Mouse (Mus musculus) embryonic facial prominence, embryonic 15.5 days (tissue): ENCODE measurements around the gene Rims1. TPM values are rescaled to one million over a fixed set of nuclear protein-coding genes. Genes with fewer than 3 reads are reported as not detected.

ENCODE experiments used
- ATAC-seq: fragments of 200-750 bp; cut with Nextera tagmentation; 2 replicates; pipeline ENCODE4 v1.8.0; 2017; ENCODE audit warnings: low read depth, moderate TSS enrichment; ENCODE audit not compliant: insufficient number of reproducible peaks, low FRiP score, low TSS enrichment
- H3K27ac ChIP-seq: fragments of 300-500 bp; sonication (generic); replicated peaks from 2 replicates; pipeline ENCODE4 v1.5.1; 2015; ENCODE audit warnings: mild to moderate bottlenecking, inconsistent platforms
- H3K27me3 ChIP-seq: fragments of 300-500 bp; sonication (generic); 2 replicates; pipeline ENCODE4 v1.6.1; 2015; ENCODE audit warnings: inconsistent platforms
- H3K36me3 ChIP-seq: fragments of 300-500 bp; sonication (generic); 2 replicates; pipeline ENCODE4 v1.6.1; 2015; ENCODE audit warnings: mild to moderate bottlenecking, inconsistent platforms
- H3K4me1 ChIP-seq: fragments of 300-500 bp; sonication (generic); 2 replicates; pipeline ENCODE4 v1.6.1; 2015; ENCODE audit warnings: inconsistent platforms
- H3K4me2 ChIP-seq: fragments of 300-500 bp; sonication (generic); replicated peaks from 2 replicates; pipeline ENCODE4 v1.6.1; 2015; ENCODE audit warnings: mild to moderate bottlenecking, inconsistent platforms
- H3K4me3 ChIP-seq: fragments of 300-500 bp; sonication (generic); replicated peaks from 2 replicates; pipeline ENCODE4 v1.5.1; 2015; ENCODE audit warnings: mild to moderate bottlenecking, inconsistent platforms
- H3K9ac ChIP-seq: fragments of 300-500 bp; sonication (generic); 2 replicates; pipeline ENCODE4 v1.6.1; 2015; ENCODE audit warnings: inconsistent platforms
- H3K9me3 ChIP-seq: fragments of 300-500 bp; sonication (generic); replicated peaks from 2 replicates; pipeline ENCODE4 v1.6.1; 2016; ENCODE audit warnings: inconsistent platforms
- WGBS: fragments of 180-500 bp; shearing (Covaris S2); methylation state at CpG from one replicate; pipeline ENCODE4 v1.1.7; 2015; 5-methylcytosine and 5-hydroxymethylcytosine counted together
- polyA plus RNA-seq: library from polyadenylated mRNA; unstranded; fragments of >200 nt; fragmentation: Nextera tagmentation; extraction: Ambion mirVana; gene quantifications from 2 replicates; pipeline ENCODE4 v1.2.1, GENCODE M21; 2015

Rims1 gene
- polyA plus RNA-seq, 1 experiment from 2014 or later: 1.9 TPM

GRCm38 (mm10) chr1:22763376-22763775 is 42.4 kb downstream of the Rims1 start:
- 76% methylated on average over 4 of the region's 4 CpGs for WGBS

GRCm38 (mm10) chr1:22762780-22763179 is 43.0 kb downstream of the Rims1 start:
- no peak overlapping the region for H3K27ac ChIP-seq
- no peaks in the 10 kb centered on the region for H3K4me1 ChIP-seq
- H3K9me3 ChIP-seq: no peaks in the 10 kb centered on the region
- H3K9ac ChIP-seq: no peak overlapping the region
- no peak overlapping the region for H3K4me2 ChIP-seq
- H3K4me3 ChIP-seq: no peak overlapping the region
- H3K36me3 ChIP-seq: no peaks in the 10 kb centered on the region
- H3K27me3 ChIP-seq: no peaks in the 10 kb centered on the region
- ATAC-seq: no peak
- WGBS: 76% methylated on average over 5 of the region's 5 CpGs

More at GRCm38 (mm10) chr1:22763376-22763775, 42.4 kb downstream of the Rims1 start:
- H3K9ac ChIP-seq: no peak overlapping the region
- ATAC-seq: no peak
- H3K36me3 ChIP-seq: no peaks in the 10 kb centered on the region
- H3K27ac ChIP-seq: no peak overlapping the region
- no peaks in the 10 kb centered on the region for H3K9me3 ChIP-seq
- H3K4me2 ChIP-seq: no peak overlapping the region
- H3K4me1 ChIP-seq: no peaks in the 10 kb centered on the region
- no peak overlapping the region for H3K4me3 ChIP-seq
- no peaks in the 10 kb centered on the region for H3K27me3 ChIP-seq

GRCm38 (mm10) chr1:22750536-22750935 is 55.3 kb downstream of the Rims1 start:
- Histone ChIP-seq H3K9me3 (no peaks in the 10 kb centered on the region), H3K36me3 (no peaks in the 10 kb centered on the region), H3K9ac (no peak overlapping the region), H3K4me1 (no peaks in the 10 kb centered on the region), H3K27ac (no peak overlapping the region), H3K4me2 (no peak overlapping the region), H3K27me3 (no peaks in the 10 kb centered on the region), H3K4me3 (no peak overlapping the region)
- no peak for ATAC-seq
- WGBS: 83% methylated on average over 2 of the region's 2 CpGs

GRCm38 (mm10) chr1:22744655-22745054 is 61.1 kb downstream of the Rims1 start:
- Histone ChIP-seq H3K4me1 (no peaks in the 10 kb centered on the region), H3K4me3 (no peak overlapping the region), H3K4me2 (no peak overlapping the region), H3K36me3 (no peaks in the 10 kb centered on the region), H3K9ac (no peak overlapping the region), H3K9me3 (no peaks in the 10 kb centered on the region), H3K27me3 (no peaks in the 10 kb centered on the region), H3K27ac (no peak overlapping the region)
- WGBS: 88% methylated on average over 5 of the region's 5 CpGs
- ATAC-seq: no peak

- Histone ChIP-seq H3K9ac (no peak overlapping the region), H3K4me3 (no peak overlapping the region), H3K9me3 (no peaks in the 10 kb centered on the region), H3K27me3 (no peaks in the 10 kb centered on the region), H3K4me2 (no peak overlapping the region), H3K27ac (no peak overlapping the region), H3K36me3 (no peaks in the 10 kb centered on the region), H3K4me1 (no peaks in the 10 kb centered on the region)
- WGBS: 90% methylated on average over 6 of the region's 6 CpGs
- no peak for ATAC-seq
Measured at GRCm38 (mm10) chr1:22737491-22737890, 68.3 kb downstream of the Rims1 start.

GRCm38 (mm10) chr1:22734429-22734828 is 71.4 kb downstream of the Rims1 start:
- ATAC-seq: no peak
- Histone ChIP-seq H3K9ac (no peak overlapping the region), H3K4me3 (no peak overlapping the region), H3K4me1 (no peaks in the 10 kb centered on the region), H3K36me3 (no peaks in the 10 kb centered on the region), H3K27ac (no peak overlapping the region), H3K27me3 (no peaks in the 10 kb centered on the region), H3K9me3 (no peaks in the 10 kb centered on the region), H3K4me2 (no peak overlapping the region)
- 75% methylated on average over 2 of the region's 2 CpGs for WGBS

- Histone ChIP-seq H3K9ac (no peak overlapping the region), H3K27ac (no peak overlapping the region), H3K4me3 (no peak overlapping the region), H3K27me3 (no peaks in the 10 kb centered on the region), H3K9me3 (no peaks in the 10 kb centered on the region), H3K4me1 (no peaks in the 10 kb centered on the region), H3K4me2 (no peak overlapping the region), H3K36me3 (no peaks in the 10 kb centered on the region)
- 92% methylated on average over 1 of the region's 1 CpGs for WGBS
- no peak for ATAC-seq
Measured at GRCm38 (mm10) chr1:22733281-22733680, 72.5 kb downstream of the Rims1 start.

- 49% methylated on average over 4 of the region's 4 CpGs for WGBS
- Histone ChIP-seq H3K27ac (no peak overlapping the region), H3K4me1 (no peaks in the 10 kb centered on the region), H3K9me3 (no peaks in the 10 kb centered on the region), H3K36me3 (no peaks in the 10 kb centered on the region), H3K27me3 (no peaks in the 10 kb centered on the region), H3K4me2 (no peak overlapping the region), H3K9ac (no peak overlapping the region), H3K4me3 (no peak overlapping the region)
- ATAC-seq: no peak
Measured at GRCm38 (mm10) chr1:22728207-22728606, 77.6 kb downstream of the Rims1 start.

GRCm38 (mm10) chr1:22721706-22722105 is 84.1 kb downstream of the Rims1 start:
- H3K9ac ChIP-seq: no peak overlapping the region
- H3K36me3 ChIP-seq: no peaks in the 10 kb centered on the region
- no peak overlapping the region for H3K4me3 ChIP-seq
- H3K27me3 ChIP-seq: no peaks in the 10 kb centered on the region
- no peak for ATAC-seq
- no peaks in the 10 kb centered on the region for H3K4me1 ChIP-seq
- H3K4me2 ChIP-seq: no peak overlapping the region
- H3K27ac ChIP-seq: no peak overlapping the region
- H3K9me3 ChIP-seq: no peaks in the 10 kb centered on the region

GRCm38 (mm10) chr1:22720714-22721113 is 85.1 kb downstream of the Rims1 start:
- no peaks in the 10 kb centered on the region for H3K4me1 ChIP-seq
- H3K9ac ChIP-seq: no peak overlapping the region
- H3K36me3 ChIP-seq: no peaks in the 10 kb centered on the region
- ATAC-seq: no peak
- no peak overlapping the region for H3K4me3 ChIP-seq
- H3K4me2 ChIP-seq: no peak overlapping the region
- no peaks in the 10 kb centered on the region for H3K27me3 ChIP-seq
- no peak overlapping the region for H3K27ac ChIP-seq
- H3K9me3 ChIP-seq: no peaks in the 10 kb centered on the region
- 64% methylated on average over 2 of the region's 2 CpGs for WGBS

- no peak overlapping the region for H3K27ac ChIP-seq
- no peaks in the 10 kb centered on the region for H3K4me1 ChIP-seq
- H3K27me3 ChIP-seq: no peaks in the 10 kb centered on the region
- ATAC-seq: no peak
- no peak overlapping the region for H3K4me2 ChIP-seq
- H3K9me3 ChIP-seq: no peaks in the 10 kb centered on the region
- H3K9ac ChIP-seq: no peak overlapping the region
- WGBS: 30% methylated on average over 2 of the region's 2 CpGs
- H3K36me3 ChIP-seq: no peaks in the 10 kb centered on the region
- no peak overlapping the region for H3K4me3 ChIP-seq
Measured at GRCm38 (mm10) chr1:22709461-22709860, 96.3 kb downstream of the Rims1 start.

- H3K36me3 ChIP-seq: no peaks in the 10 kb centered on the region
- no peak overlapping the region for H3K9ac ChIP-seq
- H3K27ac ChIP-seq: no peak overlapping the region
- H3K4me2 ChIP-seq: no peak overlapping the region
- WGBS: 38% methylated on average over 1 of the region's 1 CpGs
- no peaks in the 10 kb centered on the region for H3K27me3 ChIP-seq
- H3K4me3 ChIP-seq: no peak overlapping the region
- no peak for ATAC-seq
- no peaks in the 10 kb centered on the region for H3K4me1 ChIP-seq
- H3K9me3 ChIP-seq: no peaks in the 10 kb centered on the region
Measured at GRCm38 (mm10) chr1:22695046-22695445, 110.7 kb downstream of the Rims1 start.
